Mouse (Mus musculus) megakaryocyte, embryonic 14.5 days (primary cell): ENCODE results near the gene Fam213b. TPM values are rescaled to one million over a fixed set of nuclear protein-coding genes. Genes with fewer than 3 reads are reported as not detected.
A peak's percentile ranks its signal among the peaks of the same experiment; 100 is the strongest.

Experiments
- H3K27me3 ChIP-seq: replicated peaks from 2 replicates; pipeline ENCODE3; 2012; ENCODE audit warnings: inconsistent platforms
- H3K36me3 ChIP-seq: replicated peaks from 2 replicates; pipeline ENCODE3; 2012; ENCODE audit warnings: low read length, inconsistent platforms, mixed read lengths
- H3K4me1 ChIP-seq: 2 replicates; pipeline ENCODE4 v1.6.1; 2012; ENCODE audit warnings: inconsistent platforms
- H3K4me3 ChIP-seq: replicated peaks from 2 replicates; pipeline ENCODE3; 2012; ENCODE audit warnings: moderate library complexity, mild to moderate bottlenecking, inconsistent platforms
- H3K9me3 ChIP-seq: 2 replicates; pipeline ENCODE4 v1.6.1; 2012; ENCODE audit warnings: inconsistent platforms
- FLI1 ChIP-seq: IDR thresholded peaks from 2 replicates; pipeline ENCODE4 v1.6.1; 2012; ENCODE audit warnings: low read length, inconsistent platforms, mixed read lengths
- GATA1 ChIP-seq: IDR thresholded peaks from 3 replicates; pipeline ENCODE4 v1.6.1; 2012; ENCODE audit warnings: mixed read lengths, low read length, inconsistent platforms, borderline replicate concordance
- polyA plus RNA-seq: library from polyadenylated mRNA; stranded (reverse); fragments of >175 nt; gene quantifications from 2 replicates; pipeline ENCODE4 v1.2.3, GENCODE M21; 2012; ENCODE audit warnings: low replicate concordance; ENCODE audit not compliant: insufficient read depth

The Fam213b gene
- polyA plus RNA-seq, 1 experiment: 13.1 TPM

DNA sequence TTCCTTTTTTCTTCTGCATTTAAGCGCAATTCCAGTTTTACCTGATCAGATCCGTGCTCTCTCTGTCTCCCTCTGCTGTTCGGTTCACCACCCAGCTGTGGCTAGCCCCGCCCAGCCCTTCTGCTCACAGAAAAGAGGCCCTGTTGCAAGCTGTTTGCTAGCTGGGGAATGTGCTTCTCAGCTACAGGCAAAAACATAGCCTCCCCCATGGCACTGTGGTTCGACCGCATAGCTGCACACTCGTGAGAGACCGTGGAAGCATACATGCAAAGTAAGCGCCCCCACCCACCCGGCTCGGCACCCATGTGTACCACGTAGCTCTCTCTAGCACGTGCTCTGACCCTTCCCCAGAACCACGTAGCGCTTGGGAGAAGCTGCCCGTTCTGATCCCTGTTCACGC, 8.9 kb upstream of the Fam213b start:
- Histone ChIP-seq H3K9me3 (no peaks in the 10 kb centered on the region), H3K4me3 (no peak overlapping the region), H3K36me3 (no peaks in the 10 kb centered on the region), H3K27me3 (no peaks in the 10 kb centered on the region), H3K4me1 (peaks cover 50% of the 10 kb centered on the region)
- TF ChIP-seq GATA1 (no peak), FLI1 (no peak)

- Histone ChIP-seq H3K4me1 (peaks cover 40% of the 10 kb centered on the region), H3K9me3 (peaks cover 19% of the 10 kb centered on the region), H3K36me3 (no peaks in the 10 kb centered on the region), H3K4me3 (peak overlapping the region; percentile 88), H3K27me3 (peaks cover 16% of the 10 kb centered on the region)
- TF ChIP-seq FLI1 (no peak), GATA1 (no peak)
Observed at GRCm38 (mm10) chr4:154904185-154905071, 5.5 kb upstream of the Fam213b start.

DNA sequence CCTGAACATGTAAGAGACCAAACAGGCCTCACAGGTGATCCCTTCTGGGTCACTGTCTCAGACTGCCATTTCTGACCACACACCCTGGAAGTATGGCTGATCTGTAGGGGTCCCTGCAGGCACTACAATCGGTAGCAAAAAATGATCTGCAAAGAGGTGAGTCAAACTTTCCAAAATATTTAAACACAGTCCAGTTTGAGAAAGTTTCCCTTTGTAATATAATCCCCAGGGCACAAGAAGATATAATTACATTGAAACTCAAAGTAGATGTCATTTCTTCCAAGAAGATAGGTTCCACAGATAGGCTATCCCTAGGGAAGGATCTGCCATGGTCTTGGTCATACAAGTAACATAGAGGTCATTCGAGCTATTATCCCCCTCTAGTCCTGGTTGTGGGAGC, 3.4 kb upstream of the Fam213b start:
- TF ChIP-seq FLI1 (no peak), GATA1 (no peak)
- peaks cover 19% of the 10 kb centered on the region for H3K9me3 ChIP-seq
- H3K4me3 ChIP-seq: no peak overlapping the region
- H3K36me3 ChIP-seq: no peaks in the 10 kb centered on the region
- peaks cover 37% of the 10 kb centered on the region for H3K27me3 ChIP-seq
- peaks cover 42% of the 10 kb centered on the region for H3K4me1 ChIP-seq

GRCm38 (mm10) chr4:154897676-154898465, 1.1 kb downstream of the Fam213b start:
- Histone ChIP-seq H3K4me1 (peaks cover 28% of the 10 kb centered on the region), H3K27me3 (peaks cover 82% of the 10 kb centered on the region), H3K9me3 (peaks cover 19% of the 10 kb centered on the region), H3K36me3 (no peaks in the 10 kb centered on the region), H3K4me3 (peak overlapping the region; percentile 92)
- no peak for TF ChIP-seq GATA1
- no peak for TF ChIP-seq FLI1

GRCm38 (mm10) chr4:154895549-154895948, 3.4 kb downstream of the Fam213b start:
- peaks cover 91% of the 10 kb centered on the region for H3K27me3 ChIP-seq
- peaks cover 19% of the 10 kb centered on the region for H3K4me1 ChIP-seq
- TF ChIP-seq FLI1 (no peak), GATA1 (no peak)

GRCm38 (mm10) chr4:154890887-154891286, 8.0 kb downstream of the Fam213b start:
- H3K9me3 ChIP-seq: no peaks in the 10 kb centered on the region
- H3K27me3 ChIP-seq: peaks cover 82% of the 10 kb centered on the region
- no peaks in the 10 kb centered on the region for H3K4me1 ChIP-seq
- H3K4me3 ChIP-seq: no peak overlapping the region
- no peak for TF ChIP-seq FLI1
- TF ChIP-seq GATA1: no peak
- H3K36me3 ChIP-seq: no peaks in the 10 kb centered on the region

More at GRCm38 (mm10) chr4:154895549-154895948, 3.4 kb downstream of the Fam213b start:
- Histone ChIP-seq H3K9me3 (peaks cover 1% of the 10 kb centered on the region; the same call in 1 of the 2 replicates), H3K4me3 (no peak overlapping the region), H3K36me3 (no peaks in the 10 kb centered on the region)

GRCm38 (mm10) chr4:154887593-154888250, 11.2 kb downstream of the Fam213b start:
- TF ChIP-seq FLI1: no peak
- no peak for TF ChIP-seq GATA1
- H3K4me3 ChIP-seq: no peak overlapping the region
- H3K4me1 ChIP-seq: no peaks in the 10 kb centered on the region
- no peaks in the 10 kb centered on the region for H3K9me3 ChIP-seq
- peaks cover 78% of the 10 kb centered on the region for H3K27me3 ChIP-seq
- H3K36me3 ChIP-seq: no peaks in the 10 kb centered on the region

GRCm38 (mm10) chr4:154886876-154887592, 11.9 kb downstream of the Fam213b start:
- peaks cover 1% of the 10 kb centered on the region for H3K4me1 ChIP-seq
- peaks cover 74% of the 10 kb centered on the region for H3K27me3 ChIP-seq
- no peak overlapping the region for H3K4me3 ChIP-seq
- TF ChIP-seq GATA1: no peak
- no peak for TF ChIP-seq FLI1
- no peaks in the 10 kb centered on the region for H3K9me3 ChIP-seq
- H3K36me3 ChIP-seq: no peaks in the 10 kb centered on the region

DNA sequence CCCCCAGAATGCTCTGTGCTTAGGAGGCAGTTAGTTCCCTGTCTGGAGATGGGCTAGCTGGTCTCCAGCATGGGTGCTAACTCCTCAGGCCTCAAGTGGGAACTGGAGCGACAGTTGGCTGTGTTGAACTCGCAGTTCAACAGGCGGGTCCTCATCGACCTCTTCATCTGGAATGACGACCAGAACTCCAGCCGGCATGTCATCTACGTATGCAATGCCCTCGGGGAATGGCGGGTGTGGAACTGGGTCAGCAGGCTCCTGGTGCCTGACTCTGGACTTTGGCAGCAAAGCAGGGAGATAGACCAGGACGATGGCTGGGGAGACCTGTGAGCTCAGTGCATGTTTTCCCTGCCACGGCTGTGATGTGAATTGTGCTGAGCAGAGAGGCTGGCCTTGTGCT, 13.5 kb downstream of the Fam213b start:
- Histone ChIP-seq H3K4me3 (no peak overlapping the region), H3K27me3 (peaks cover 66% of the 10 kb centered on the region), H3K9me3 (no peaks in the 10 kb centered on the region), H3K36me3 (no peaks in the 10 kb centered on the region), H3K4me1 (peaks cover 17% of the 10 kb centered on the region)
- no peak for TF ChIP-seq FLI1
- TF ChIP-seq GATA1: no peak
